Mouse (Mus musculus) adipocyte (in vitro differentiated cells): ENCODE measurements around the gene Mdfi.
A peak's percentile ranks its signal among the peaks of the same experiment; 100 is the strongest.

Experiments
- DNase-seq: peaks from one replicate; pipeline ENCODE4 v3.0.0-alpha.2; 2016; ENCODE audit warnings: low spot score

The Mdfi gene

GRCm38 (mm10) chr17:47845609-47846008, 11.1 kb upstream of the Mdfi start:
- DNase-seq, result no peak

DNA sequence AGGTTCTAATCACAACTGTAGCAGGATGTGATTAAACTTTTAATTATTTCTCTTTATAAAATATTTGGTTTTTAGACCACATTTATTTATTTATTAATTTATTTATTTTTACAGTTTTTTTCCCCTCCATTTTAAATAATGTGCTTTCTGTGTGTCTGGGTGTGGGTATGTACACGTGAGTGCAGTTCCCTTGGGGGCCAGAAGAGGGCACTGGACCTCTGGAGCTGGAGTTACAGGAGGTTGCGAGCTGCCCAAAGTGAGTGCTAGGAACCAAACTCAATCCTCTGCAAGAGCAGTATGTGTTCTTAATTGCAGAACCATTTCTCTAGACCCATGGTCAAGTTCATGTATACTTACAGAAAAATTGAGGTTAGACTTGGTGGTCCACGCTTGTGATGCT, 9.0 kb upstream of the Mdfi start:
- no peak for DNase-seq

DNA sequence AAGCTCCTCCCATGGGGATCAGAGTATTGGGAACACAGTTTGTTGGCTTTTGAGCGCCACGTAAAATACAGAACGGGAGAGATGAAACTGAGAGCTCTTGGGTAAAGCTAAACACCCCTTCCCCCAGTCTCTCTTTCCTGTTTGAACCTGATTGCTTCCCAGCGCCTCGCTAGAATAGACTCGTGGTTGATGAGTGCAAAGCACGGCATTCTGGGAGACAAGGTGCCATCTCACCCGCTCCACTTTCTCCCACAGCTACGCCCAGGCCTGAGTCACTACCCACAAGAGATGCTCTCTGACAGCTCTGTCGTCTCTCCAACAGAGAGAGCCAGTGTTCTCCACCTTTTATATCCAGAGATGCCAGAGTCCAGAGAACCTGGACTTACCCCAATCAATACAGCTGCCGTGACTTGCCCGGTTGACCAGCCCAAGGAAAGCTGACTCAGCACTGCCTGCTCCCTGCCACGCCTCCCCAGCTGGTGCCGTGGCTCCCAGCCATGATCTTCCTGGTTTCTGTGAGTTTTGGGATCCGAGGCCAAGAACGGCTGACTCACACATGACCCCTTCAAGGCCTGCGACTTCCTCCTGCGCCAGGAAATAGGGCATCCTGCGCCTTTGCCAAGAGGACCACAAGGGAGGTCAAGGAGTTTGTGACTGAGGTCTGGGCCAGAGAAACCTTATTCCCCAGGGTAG, 7.6 kb upstream of the Mdfi start:
- DNase-seq, result peak; percentile 98

- peak; percentile 18 for DNase-seq
These were observed 7.0 kb upstream of the Mdfi start for GRCm38 (mm10) chr17:47841521-47841920.

GRCm38 (mm10) chr17:47837808-47838207, 3.3 kb upstream of the Mdfi start:
- no peak for DNase-seq

GRCm38 (mm10) chr17:47833628-47834481, 636 bp downstream of the Mdfi start:
- no peak for DNase-seq

DNA sequence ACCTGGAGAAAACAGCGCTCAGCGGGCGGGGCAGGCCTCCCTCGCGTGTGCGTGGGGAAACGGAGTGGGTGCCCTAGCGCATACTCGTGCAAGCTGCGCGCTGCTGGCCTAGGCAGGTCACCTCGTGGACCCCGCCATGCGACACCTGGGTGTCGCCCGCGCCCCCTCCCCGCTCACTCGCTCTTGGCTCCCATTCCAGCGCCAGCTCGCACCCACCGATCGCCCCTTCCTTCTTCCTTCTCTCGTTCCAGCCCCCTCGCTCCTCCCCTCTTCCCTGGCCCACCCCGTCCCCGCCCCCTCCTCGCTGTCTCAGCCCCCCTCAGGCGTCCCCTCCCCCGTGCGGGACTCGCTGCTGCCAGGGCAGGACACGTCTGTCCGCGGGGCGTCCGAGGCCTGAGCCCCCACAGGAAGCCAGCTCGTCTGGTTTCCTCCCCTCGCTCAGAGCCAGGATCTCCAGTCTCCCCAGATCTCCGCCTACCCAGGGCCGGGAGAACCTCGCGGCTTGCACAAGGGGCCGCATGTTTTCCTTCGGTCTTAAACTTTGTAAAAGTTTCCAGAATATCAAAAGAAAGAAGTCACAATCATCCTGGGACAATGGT, 1.4 kb downstream of the Mdfi start:
- DNase-seq, result no peak

DNA sequence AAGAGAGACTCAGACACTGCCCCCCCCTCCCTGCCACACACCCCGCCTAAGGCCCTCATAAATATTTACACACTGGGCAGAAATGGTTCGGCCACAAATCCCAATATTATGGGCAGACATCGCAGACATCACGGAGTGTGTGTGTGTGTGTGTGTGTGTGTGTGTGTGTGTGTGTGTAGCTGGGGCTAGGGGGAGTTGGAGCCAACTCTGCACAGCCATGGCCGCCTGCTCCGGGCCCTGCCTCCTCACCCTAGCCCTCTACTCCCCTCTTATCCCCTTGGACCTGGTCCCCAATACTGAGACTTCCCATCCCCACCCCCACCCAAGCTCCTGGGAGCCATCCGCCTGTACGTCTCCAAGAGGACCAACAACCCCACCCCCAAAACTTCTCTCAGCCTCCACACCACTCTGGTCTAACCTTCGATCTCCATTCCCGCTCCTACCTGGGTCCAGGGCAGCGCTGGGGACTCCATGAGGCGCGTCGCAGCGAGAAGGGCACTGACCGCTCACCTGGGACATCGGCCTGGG, 1.9 kb downstream of the Mdfi start:
- DNase-seq, result no peak

DNA sequence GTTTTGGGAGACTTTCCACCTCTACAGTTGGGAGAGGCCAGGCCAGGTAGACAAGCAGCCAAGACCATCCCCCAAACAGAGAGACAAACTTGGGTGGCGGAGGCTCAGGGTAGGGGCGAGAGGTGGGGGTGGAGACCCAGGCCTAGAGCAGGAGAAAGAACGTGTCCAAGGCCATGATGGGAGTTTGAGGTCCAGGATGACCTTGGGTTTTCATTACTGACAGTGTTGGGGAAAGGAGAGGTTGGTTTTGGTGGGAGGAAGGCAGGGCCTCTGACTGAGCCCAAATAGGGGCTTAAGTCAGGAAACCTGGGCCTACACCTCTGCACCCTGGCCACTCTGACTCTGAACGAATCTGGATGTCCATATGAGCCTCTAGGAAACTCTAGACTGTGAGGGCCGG, 2.7 kb downstream of the Mdfi start:
- DNase-seq, result no peak

DNA sequence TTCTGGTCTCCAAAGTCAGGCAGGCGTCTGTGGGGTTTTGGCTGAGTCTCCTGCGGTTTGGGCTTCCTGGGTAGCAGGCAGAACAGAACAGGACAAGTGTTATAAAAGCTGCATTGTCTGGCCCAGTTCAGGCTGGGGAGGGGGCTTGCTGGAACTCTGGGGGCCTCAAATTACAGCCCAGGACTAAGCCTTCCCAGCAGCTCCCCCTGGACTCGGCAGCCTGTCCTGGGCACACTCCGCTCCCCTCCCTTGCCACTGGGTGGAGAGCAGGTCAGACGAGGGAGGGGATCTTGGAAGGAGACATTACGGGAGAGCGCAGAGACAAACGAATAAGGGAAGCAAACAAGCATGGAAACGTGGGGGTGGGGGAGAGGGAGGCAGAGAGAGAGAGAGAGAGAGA, 3.3 kb downstream of the Mdfi start:
- DNase-seq, result no peak

GRCm38 (mm10) chr17:47821339-47821738, 13.2 kb downstream of the Mdfi start:
- DNase-seq, result no peak

DNA sequence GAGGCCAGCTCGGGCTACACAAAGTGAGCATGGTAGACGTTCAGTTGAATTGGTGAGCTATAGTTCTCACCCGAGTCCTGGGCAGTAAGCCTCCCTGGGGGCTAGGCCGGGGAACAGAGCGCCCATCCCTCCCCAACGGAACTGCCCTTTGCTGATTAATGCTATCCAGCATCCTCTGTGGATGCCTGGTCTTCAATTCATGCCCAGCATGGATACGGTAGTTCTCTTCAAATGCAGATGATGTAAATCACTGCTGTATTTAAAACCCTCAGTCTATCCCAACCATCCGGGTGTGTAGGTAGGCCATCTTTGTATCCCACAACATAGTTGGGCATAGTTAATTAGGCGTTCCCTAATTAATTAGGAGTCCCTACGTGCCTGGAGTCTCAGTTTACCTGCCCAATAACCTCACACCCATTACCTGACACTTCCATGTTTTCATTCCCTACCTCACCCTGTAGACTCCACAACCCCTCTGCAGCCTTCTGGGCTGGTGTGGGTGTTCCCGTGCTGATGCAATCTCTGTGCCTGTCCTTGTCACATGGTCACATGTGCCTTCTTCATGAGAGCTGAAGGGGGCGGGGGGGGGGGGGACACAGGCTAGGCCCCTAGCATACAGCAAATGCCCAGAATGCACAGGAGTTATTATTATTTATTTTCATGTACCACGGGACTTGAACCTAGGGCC, 16.3 kb downstream of the Mdfi start:
- DNase-seq, result no peak

- DNase-seq, result no peak
These were observed 19.0 kb downstream of the Mdfi start for GRCm38 (mm10) chr17:47815446-47815845.

- DNase-seq, result no peak
These were observed 20.0 kb downstream of the Mdfi start for GRCm38 (mm10) chr17:47814496-47814895.

GRCm38 (mm10) chr17:47813616-47814015, 20.9 kb downstream of the Mdfi start:
- DNase-seq, result no peak

GRCm38 (mm10) chr17:47812200-47812599, 22.3 kb downstream of the Mdfi start:
- no peak for DNase-seq

DNA sequence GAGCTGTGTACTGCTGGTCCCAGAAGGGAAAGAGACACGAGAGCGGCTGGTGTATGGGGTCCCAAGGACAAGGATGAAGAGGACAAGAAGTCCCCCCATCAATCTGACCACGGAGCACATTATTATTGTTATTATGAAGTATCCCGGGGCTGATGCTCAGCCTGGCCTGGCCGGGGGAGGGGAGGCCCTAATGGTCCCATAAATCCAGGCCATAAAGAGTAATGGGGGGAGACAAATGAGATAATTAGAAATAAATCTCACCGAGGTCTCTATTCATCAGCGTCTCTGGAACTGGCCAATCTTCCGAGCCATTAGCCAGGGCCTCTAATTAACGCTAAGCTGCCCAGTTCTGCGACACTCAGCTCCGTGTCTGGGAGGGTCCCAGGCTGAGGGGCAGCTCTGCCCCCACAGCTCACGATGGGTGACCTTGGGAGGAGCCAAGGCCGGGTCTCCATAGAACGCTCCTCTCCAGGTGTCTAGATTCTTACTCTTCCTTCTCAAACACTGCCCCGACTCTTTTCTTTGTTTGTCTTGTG, 23.2 kb downstream of the Mdfi start:
- no peak for DNase-seq

DNA sequence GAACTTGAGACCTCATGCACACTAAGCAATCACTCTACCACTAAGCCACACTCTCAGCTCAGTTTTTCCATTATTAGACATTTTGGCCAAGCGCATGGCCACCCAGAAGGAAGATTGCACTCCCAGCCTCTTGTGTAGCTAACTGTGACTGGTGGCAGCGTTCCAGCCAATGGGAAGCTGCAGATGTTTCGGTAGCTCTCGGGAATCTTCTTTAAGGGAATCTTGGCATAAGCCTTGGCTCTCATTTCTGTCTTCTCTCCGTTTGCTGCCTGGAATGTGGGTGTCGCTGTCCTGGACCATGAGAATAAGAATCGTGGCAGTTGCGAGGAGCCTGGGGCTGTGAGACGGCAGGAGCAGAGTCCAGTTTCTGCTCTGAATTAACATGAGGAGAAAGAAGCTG, 28.3 kb downstream of the Mdfi start:
- DNase-seq, result no peak

DNA sequence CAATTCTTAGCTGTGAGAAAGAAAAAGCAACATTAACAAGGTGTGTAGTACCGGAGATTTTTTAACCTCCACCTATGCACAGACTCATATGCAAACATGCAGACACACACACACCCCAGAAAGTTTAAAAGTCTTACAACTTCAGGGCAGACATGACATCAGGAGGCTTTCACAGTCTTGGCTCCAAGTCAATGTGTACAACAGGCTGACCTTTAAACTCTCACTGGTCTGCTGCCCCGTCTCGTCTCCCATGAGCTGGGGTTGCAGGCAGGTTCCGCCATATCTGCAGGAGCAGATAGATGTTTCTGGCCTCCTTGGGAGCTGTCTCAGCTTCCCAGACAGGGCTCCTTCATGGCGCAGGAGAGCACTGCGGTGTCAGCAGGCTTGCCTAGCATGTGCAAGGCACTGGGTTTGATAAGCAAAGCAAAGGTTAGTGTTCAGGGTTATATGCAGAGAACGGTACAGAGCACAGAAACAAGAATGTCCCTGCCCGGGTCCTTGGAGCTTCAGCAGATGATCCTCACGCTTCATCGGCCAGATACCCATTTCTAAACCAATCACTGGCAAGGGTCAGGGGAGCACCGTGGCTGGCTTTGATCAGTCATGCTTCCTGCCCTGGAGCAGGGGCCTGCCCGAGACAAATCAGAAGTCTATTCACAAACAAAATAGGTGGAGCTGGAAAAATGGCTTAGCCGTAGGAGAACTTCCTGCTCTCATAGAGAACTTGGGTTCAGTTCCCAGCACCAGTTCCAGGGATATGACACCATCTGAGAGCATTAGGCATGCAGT, 29.2 kb downstream of the Mdfi start:
- no peak for DNase-seq

DNA sequence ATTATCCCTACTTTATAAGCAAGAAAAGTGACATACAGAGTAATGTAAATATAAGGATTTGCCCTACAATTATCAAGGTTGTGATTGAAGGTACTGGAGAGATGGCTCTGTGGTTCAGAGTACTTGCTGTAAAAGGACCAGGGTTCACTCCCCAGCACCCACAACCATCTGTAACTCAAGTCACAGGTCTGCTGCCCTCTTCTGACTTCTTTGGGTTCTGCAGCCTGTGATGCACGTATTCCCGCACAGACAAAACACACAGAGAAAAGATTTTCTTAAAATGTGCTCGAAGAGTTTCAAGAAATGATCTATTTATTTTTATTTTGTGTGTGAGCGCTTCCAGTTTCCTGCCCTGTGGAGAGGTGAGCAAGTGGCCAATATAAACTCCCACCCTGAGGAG, 30.8 kb downstream of the Mdfi start:
- DNase-seq, result no peak

- DNase-seq, result no peak
These were observed 31.7 kb downstream of the Mdfi start for GRCm38 (mm10) chr17:47802806-47803205.
